Mouse (Mus musculus) cerebellum, adult 11-12 months (tissue): ENCODE measurements around the gene Zmynd8.

Source experiments
- DNase-seq: peaks from one replicate; pipeline ENCODE4 v3.0.0; 2022

The Zmynd8 gene

GRCm38 (mm10) chr2:165896171-165896570 lies 2.6 kb downstream of the Zmynd8 start:
- no peak for DNase-seq

- DNase-seq: no peak
Measured at GRCm38 (mm10) chr2:165895687-165896086, 3.1 kb downstream of the Zmynd8 start.

GRCm38 (mm10) chr2:165894533-165894932 lies 4.3 kb downstream of the Zmynd8 start:
- no peak for DNase-seq

GRCm38 (mm10) chr2:165893232-165893631 lies 5.6 kb downstream of the Zmynd8 start:
- DNase-seq: no peak

- DNase-seq: no peak
Measured at GRCm38 (mm10) chr2:165892626-165893025, 6.2 kb downstream of the Zmynd8 start.

GRCm38 (mm10) chr2:165890401-165890800 lies 8.4 kb downstream of the Zmynd8 start:
- no peak for DNase-seq

GRCm38 (mm10) chr2:165889874-165890273 lies 8.9 kb downstream of the Zmynd8 start:
- DNase-seq: peak; percentile 66

- DNase-seq: no peak
Measured at GRCm38 (mm10) chr2:165889266-165889665, 9.6 kb downstream of the Zmynd8 start.

GRCm38 (mm10) chr2:165888813-165889221 lies 10.0 kb downstream of the Zmynd8 start:
- DNase-seq: peak; percentile 64

GRCm38 (mm10) chr2:165888396-165888795 lies 10.4 kb downstream of the Zmynd8 start:
- DNase-seq: peak; percentile 83

GRCm38 (mm10) chr2:165886857-165887628 lies 11.8 kb downstream of the Zmynd8 start:
- no peak for DNase-seq

- DNase-seq: peak; percentile 79
Measured at GRCm38 (mm10) chr2:165886482-165886856, 12.3 kb downstream of the Zmynd8 start.

GRCm38 (mm10) chr2:165885951-165886320 lies 12.9 kb downstream of the Zmynd8 start:
- no peak for DNase-seq

- peak; percentile 66 for DNase-seq
Measured at GRCm38 (mm10) chr2:165885225-165885950, 13.4 kb downstream of the Zmynd8 start.

GRCm38 (mm10) chr2:165884577-165885224 lies 14.1 kb downstream of the Zmynd8 start:
- DNase-seq: peak; percentile 95

GRCm38 (mm10) chr2:165883846-165884576 lies 14.8 kb downstream of the Zmynd8 start:
- DNase-seq: peak; percentile 67

GRCm38 (mm10) chr2:165883006-165883405 lies 15.8 kb downstream of the Zmynd8 start:
- peak; percentile 53 for DNase-seq

- DNase-seq: peak; percentile 70
Measured at GRCm38 (mm10) chr2:165881585-165882431, 17.0 kb downstream of the Zmynd8 start.

- DNase-seq: no peak
Measured at GRCm38 (mm10) chr2:165881220-165881584, 17.6 kb downstream of the Zmynd8 start.

- peak; percentile 98 for DNase-seq
Measured at GRCm38 (mm10) chr2:165880501-165881182, 18.2 kb downstream of the Zmynd8 start.

GRCm38 (mm10) chr2:165879403-165880178 lies 19.2 kb downstream of the Zmynd8 start:
- DNase-seq: peak; percentile 72
